Mouse (Mus musculus): ENCODE measurements around the gene Vmn2r42. TPM values are rescaled to one million over a fixed set of nuclear protein-coding genes. Genes with fewer than 3 reads are reported as not detected.
"Not testable (repeated sequence)": the region's sequence is repeated elsewhere in the genome, so short reads cannot be mapped to it uniquely, and the experiment has no call there.

Gene Vmn2r42
- not detected in 2 replicates for polyA plus RNA-seq (2012; rRNA removed)

DNA sequence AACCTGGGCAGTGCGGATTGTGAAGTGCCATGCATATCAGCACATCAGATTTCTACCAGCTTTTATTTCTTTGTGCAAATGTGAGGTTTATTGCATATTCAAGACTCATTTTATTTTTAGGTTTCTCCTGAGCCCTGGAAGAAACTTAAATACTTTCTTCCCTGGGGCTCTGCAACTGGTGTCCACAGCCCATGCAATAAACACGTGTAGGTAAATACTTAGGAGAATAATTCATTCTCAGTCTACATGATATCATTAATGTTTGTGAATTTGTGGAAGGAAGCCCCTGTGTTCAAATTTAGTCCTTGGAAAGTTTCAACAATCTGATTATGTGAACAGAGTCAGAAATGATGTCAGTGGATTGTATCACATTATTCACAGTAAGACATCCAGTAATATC lies at the start of gene Vmn2r42:
Gene Vmn2r42, minus strand, starts transcription at position 101 of the 400 bp plus-strand sequence.
- H3K4me1 ChIP-seq (ENCODE audit: control insufficient read depth, insufficient read depth, insufficient read length); H3K27me3 ChIP-seq (ENCODE audit: control insufficient read depth, insufficient read depth, low read length); DNase-seq (ENCODE audit: low read depth in 1 of 2, low spot score in 2 of 2); H3K4me3 ChIP-seq (ENCODE audit: extremely low read depth, insufficient read depth, insufficient read length); H3K36me3 ChIP-seq (ENCODE audit: control insufficient read depth, insufficient read depth, low read length); H3K27ac ChIP-seq (ENCODE audit: insufficient read depth, low read length): not testable (repeated sequence)
- WGBS = no CpG with 5 or more reads among the region's 2 CpGs

DNA sequence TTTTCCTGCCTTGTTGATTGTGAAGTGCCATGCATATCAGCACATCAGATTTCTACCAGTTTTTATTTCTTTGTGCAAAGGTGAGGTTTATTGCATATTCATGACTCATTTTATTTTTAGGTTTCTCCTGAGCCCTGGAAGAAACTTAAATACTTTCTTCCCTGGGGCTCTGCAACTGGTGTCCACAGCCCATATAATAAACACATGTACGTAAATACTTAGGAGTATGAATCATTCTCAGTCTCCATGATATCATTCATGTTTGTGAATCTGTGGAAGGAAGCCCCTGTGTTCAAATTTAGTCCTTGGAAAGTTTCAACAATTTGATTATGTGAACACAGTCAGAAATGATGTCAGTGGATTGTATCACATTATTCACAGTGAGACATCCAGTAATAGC lies 38.6 kb downstream of the Vmn2r42 start, which contains the start of gene Vmn2r41:
Gene Vmn2r41, minus strand, starts transcription at position 101 of the 400 bp plus-strand sequence.
- no CpG with 5 or more reads among the region's 1 CpGs for WGBS

More for the DNA sequence above, 38.6 kb downstream of the Vmn2r42 start, which contains the start of gene Vmn2r41:
- H3K27ac ChIP-seq (ENCODE audit: insufficient read depth, low read length); DNase-seq (ENCODE audit: low read depth in 1 of 2, low spot score in 2 of 2); H3K4me1 ChIP-seq (ENCODE audit: control insufficient read depth, insufficient read depth, insufficient read length); H3K4me3 ChIP-seq (ENCODE audit: extremely low read depth, insufficient read depth, insufficient read length); H3K27me3 ChIP-seq (ENCODE audit: control insufficient read depth, insufficient read depth, low read length); H3K36me3 ChIP-seq (ENCODE audit: control insufficient read depth, insufficient read depth, low read length): not testable (repeated sequence)

Other genes starting within 250 kb of the Vmn2r42 start
- gene Vmn2r41, start 38.7 kb downstream of the Vmn2r42 start, polyA plus RNA-seq (2012; rRNA removed) = not detected in 2 replicates
- not detected in 2 replicates for gene Vmn2r43, start 60.3 kb upstream of the Vmn2r42 start, polyA plus RNA-seq (2012; rRNA removed)
- gene Vmn2r44, start 183.0 kb upstream of the Vmn2r42 start, polyA plus RNA-seq (2012; rRNA removed) = not detected in 2 replicates